Mouse (Mus musculus) lung, postnatal 25 days (tissue): ENCODE results near the gene Ccdc33.
A peak's percentile ranks its signal among the peaks of the same experiment; 100 is the strongest.

Source experiments
- DNase-seq: peaks from one replicate; pipeline ENCODE4 v3.0.0; 2022; ENCODE audit warnings: low spot score

Gene Ccdc33

DNA sequence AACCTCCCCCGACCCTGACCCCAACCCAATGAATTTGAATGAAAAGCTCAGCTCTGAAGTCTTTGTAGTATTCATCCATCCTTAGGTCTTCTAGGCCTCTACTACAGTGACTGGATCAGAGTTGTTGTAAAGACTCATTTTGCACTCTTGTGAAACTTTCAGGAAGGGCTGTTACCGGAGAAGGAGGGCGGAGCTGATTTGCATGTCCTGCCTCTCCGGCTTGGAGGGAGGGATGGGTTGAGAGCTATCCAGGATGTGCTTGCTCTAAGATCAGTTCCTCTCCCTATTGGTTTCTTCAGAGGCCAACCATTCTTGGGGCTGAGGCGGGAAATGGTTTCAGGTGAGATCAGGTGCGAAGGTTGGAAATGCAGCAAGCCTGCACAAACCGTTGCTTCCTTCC is 107.6 kb downstream of the Ccdc33 start:
- no peak for DNase-seq

DNA sequence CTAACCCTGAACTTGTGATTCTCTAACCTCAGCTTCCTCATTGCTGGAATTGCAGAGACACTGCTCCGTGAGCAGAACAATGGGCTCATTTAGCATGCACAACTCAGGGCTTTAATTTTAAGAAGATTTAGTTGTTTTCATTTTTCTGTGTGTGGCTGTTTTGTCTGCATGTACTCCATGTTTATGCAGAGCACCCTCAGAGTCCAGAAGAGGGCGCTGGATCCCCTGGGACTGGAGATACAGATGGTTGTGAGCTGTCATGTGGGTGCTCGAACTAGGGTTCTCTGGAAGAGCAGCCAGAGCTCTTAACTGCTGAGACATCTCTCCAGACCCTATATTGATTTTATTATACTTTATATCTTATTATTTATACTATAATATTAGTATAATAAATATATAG is 109.0 kb downstream of the Ccdc33 start:
- DNase-seq, result no peak

DNA sequence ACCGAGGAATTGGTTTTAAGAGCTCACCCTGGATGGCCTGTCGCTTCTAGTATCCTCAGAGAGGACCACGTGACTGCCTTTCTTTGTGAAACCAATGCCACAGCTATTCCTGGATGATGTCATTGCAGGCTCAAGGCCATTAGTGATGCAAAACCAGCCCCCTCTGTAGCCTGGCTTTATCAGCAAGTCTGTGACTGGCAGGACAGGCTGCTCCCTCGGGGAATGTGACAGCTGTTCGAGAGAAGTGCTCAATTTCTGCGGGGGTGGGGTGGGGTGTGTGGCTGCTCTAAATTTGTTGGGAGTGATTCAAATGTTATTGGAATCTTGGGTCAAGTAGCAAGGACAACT is 109.6 kb downstream of the Ccdc33 start:
- DNase-seq, result no peak

DNA sequence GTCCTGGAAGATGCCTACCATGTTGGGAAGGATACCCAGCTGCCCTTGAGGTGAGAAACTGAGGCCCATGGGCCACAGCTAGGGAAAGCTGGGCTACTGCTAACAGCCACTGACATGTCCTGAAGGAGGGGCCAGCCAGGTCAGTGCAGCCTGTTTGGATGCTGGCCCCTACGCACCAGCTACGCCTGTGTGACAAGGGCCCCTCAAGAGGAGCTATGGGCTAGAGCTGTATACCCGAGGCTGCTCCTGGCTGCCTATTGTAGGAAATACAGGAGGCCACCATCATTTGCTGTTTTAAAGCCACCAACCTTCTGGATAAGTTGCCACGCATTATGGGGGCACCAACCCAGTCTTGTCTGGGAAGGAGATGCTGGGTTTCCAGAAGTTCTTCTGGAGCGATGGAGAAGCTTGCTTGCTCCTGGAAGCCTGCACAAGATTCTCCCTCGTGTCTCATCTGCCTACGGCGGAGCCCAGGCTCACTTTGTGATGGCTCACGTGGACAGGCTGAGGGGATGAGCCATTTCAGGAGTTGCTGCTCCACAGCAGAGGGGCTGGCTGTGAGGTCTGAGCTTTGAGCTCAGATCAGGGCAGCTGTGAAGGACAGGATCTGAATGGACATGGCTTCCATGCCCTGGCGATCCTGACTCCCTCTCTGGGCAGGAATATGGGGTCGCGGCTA is 110.1 kb downstream of the Ccdc33 start:
- no peak for DNase-seq

DNA sequence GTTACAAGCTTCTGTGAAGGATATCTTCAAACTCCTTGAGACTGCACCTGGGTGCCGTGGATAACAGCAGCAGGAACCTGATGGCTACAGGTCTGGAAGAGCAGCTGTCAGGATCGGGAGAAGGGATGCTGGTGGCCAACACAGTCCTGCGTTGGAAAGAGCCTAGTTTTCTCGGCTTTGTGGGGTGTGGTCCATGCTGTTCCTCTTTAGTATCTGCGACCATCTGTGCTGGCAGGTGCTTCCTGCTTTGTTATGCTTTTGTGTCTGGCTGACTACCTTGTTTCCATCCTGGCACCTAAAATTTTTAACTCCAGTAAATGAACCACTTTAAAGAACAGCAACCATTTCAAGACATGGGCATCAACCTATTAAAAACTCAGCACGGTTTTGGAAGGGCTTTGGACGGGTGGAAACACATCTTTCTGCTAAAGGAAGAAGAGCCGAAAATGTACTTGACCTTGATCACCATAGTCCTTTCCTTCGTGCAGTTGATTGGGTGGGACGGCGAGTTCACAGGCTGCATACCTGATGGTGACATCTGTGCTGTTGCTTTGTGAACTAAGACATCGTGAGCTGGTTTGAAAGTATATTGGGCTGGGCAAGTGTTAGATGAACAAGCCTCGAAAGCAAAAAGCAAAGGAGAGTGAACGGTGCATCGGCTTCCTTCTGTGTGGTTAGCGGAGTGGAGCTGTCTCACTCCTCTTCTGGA is 112.7 kb downstream of the Ccdc33 start, which contains the start of gene Cyp11a1:
Cyp11a1 (plus strand) TSS at position 659 of the 709 bp plus-strand sequence.
- no peak for DNase-seq

DNA sequence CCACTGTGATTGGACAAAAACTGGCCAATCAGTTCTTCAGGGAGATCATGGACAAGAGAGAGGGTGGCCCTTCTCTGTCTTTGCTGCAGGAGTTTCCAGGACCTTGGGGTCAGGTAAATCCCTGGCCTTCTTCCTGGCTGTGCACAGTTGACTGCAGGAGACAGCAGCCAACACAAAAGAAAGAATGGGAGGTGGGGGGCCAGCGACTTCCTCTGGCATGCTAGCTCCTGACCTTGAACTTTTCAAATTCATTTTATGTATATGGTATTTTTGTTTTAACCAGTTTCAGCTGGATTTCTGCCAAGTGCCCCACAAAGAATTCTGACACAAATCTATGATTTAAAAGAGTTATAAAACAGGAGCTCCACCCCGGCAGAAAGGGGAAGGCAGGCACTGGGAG is 115.4 kb downstream of the Ccdc33 start:
- no peak for DNase-seq

DNA sequence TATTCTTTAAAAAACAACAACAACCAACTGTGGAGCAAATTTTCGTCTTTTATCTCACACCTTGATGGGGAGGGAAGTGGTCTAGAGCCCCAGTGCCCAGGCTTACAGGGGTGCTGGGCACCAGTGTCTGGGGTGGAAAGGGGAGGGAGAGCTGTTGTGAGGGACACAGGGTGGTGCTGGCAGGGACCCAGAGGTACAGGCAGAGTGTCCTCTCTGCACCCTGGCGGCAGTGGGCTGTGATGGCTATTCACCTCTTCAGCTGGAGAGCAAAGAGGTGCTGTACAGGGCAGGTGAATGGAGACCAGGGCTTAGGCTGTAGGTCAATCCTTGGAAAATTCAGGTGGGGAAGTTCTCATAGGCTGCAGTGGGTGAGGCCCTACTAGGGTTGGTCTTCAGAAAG is 118.9 kb downstream of the Ccdc33 start:
- no peak for DNase-seq

DNA sequence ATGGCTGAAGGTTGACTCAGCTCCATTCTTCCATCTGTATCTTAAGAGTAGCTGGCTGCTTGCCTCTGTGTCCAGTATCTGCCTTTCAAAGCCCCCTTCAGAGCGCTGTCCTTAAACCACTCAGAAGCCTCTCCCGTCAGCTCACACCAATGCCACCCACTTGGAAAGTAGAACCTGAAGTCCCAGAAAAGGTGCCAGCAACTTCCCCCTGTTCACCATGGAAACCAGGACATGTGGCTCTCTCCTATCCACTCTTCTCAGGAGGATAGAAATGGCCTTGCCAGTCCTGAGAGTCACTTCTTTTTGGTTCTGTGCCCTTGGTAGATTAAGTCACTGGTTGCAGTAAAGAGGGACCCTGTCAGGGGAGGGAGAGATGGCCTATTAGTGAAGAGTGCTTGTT is 119.9 kb downstream of the Ccdc33 start:
- no peak for DNase-seq

DNA sequence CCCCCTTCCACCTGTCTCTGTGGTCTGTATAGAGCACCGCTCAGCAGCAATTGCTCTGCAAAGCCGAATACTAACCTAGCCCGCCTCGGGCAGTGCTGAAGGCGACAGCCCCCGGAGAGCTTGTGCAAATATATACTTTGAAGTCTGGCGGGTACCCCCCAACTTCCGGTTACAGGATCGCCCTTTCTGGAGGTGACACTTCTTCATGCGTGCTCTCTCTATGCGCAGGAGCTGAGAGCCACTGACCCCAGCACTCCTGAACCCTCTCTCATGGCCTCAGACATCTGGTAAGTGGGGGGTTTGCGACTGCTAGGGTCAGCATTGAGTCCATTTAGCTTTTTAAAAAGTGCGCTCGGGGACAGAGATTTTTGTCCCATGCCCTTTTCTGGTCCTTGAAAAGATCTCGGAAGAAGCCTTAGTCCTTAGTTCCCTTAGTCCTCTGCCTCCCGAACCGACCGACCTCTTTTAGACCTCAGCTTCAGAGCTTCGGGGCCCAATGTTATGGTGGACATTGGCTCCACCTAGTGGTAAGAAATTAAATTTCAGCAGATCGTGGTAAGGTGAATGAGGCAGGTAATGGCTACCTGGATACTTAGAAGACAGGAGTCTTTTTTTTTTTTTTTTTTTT is 120.5 kb downstream of the Ccdc33 start:
- peak; percentile 76 for DNase-seq

DNA sequence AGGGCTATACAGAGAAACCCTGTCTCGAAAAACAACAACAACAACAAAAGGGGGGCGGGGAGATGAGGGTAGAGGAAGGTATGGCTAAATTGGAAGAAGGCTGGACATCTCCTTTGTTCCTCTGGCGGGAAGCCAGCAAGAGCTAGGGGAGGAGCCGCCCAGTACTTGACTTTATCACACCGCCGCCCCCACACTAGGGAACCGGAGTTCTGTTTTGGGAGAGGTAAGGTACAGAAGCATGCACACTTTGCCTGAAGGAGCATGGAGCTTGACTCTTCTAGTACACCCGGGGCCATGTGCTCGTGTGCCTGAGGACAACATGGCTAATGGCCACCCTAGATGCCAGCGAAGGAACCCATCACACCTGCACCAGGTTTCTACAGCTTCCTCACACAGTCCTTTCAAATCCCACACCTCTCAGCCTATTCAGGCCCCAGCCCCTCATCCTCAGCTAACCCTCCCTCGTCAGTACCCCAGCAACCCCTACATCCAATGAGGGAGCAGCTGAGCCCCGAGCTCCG is 121.1 kb downstream of the Ccdc33 start:
- DNase-seq, result no peak

DNA sequence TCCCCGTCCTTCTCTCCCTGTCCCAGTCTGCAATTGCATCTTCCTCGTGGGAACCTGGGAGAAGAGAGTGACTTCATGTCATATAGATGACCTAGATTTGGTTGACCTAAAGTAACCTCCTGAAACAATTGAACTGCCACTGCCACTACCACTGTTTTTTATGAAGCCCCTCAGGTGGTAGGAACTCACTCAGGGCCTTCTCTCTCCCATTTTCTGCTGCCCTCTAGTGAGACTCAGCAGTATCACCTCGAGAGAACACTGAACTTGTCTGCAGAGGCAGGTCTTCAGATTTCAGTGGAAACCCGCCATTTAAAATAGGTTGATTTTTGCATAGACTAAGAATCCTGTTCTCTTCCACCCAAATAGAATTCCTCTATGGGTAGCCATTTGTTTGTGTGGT is 123.3 kb downstream of the Ccdc33 start:
- DNase-seq, result no peak

DNA sequence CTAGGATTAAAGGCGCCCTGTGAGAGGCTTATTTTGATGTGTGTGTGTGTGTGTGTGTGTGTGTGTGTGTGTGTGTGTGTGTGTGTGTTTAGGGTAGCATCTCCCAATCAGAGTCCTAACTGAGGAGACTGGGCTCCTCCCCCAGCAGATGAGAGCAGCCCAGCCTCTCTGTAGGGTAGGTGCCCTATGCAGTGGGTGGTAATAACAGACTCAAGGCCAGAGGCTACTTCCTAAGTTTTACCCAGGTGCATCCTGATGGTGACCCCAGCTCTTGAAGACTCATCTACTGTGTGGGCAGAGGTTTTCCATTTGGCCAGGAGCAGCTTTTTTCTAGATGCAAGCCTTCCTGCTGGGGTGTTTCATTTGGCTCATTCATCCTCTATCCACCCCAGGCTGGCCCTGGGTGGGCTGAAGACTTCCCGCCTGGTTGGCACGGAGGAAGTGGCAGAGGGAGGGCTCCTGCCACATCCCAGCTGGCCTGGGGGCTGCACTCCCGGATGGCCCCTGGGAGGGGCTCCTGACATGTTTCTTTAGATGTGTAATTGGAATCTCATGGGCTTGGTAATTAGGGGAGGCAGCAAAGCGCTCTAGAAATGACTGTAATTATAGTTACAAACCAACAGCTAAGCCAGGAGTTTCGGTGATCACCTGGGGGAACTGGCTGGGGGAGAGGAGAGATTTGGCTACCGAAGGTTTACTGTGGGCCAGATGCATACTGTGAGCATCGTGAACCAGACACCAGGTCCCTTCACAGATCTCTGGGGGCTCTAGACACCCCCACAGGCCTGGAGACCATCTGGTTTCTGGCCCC is 125.6 kb downstream of the Ccdc33 start:
- no peak for DNase-seq

DNA sequence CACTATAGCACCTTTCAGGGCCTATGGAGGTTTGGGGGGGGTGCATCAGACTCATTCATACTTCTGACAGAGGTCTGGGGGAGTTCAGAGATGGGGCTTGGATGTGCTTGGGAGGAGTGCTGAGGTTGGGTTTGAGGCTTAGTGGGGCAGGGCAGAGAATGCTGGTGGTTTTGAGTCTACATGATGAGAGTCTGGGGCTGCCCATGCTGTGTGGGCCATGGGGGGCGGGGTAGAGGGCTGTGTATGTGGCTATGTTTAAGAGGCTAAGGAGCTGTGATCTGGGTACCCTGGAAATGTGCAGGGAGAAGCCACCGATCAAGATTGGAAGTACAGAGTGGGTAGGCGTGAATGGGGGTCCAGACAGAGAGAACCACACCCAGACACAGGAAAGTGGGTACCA is 126.6 kb downstream of the Ccdc33 start:
- DNase-seq, result no peak

DNA sequence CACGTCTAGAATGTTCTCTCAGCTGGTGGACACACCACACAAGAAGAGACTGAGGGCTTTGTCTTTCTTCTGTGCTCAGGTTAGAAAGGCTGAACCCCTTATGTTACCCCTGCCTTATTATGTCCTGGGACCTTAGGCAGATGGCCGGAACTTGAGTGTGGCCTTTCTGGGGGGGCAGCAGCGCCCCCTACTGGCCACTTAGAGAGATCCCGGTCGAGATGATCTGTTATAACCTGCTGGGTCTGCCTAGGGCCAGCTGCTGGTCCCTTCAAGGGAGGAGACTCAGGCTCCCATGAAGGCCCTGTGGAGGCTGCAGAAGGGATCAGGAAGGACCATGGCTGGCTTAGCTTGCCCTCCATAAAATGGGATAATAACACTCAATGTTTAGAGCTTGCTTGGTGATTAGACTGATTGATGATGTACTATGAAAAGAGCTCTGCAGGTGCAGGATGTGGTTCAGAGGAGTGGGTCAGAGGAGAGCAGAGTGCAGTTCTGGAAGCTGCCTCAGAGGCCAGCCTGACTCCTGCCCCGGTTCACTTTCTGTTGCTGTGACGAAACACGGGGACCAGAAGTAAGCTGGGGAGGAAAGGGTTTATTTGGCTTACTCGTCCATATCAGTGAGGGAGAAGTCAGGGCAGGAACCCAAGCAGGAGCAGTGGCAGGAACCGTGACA is 128.0 kb downstream of the Ccdc33 start:
- DNase-seq, result peak; percentile 52

DNA sequence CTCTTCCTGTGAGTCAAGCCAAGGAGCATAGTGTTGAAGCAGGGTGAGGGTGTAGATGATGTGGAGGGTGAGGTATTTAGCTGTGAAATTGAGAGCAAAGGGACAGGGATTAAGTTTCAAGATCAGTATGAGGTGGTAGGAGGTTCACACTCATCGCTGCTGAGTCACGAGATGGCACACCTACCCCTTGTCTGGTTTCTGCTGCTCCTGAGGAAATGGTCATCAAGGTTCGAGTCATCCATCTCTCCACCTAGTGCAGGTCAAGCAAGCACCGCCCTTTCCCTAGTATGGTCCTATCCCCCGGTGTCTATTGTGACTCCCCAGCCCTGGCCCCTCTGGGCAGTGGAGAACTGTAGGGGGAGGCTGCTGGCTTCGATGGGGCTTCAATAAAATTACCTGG is 129.3 kb downstream of the Ccdc33 start:
- DNase-seq, result no peak

DNA sequence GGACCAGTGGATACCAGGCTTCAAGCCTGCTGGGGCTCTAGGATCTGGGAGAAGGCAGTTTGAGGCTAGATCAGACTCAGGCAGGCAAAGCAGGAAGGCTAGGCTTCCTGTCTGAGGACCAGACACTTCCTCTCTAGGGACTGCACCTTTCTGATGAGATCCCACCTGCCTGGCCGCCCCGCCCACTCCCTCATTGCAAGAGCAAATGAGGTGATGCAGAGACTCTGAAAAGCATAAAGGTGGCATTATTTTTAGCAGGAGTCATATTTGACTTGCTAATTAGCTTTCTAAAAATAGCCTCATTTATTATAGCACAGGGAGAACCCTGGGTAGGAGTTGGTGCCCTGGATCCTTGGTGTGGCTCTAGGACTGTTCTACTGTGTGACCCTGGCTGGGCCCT is 130.5 kb downstream of the Ccdc33 start:
- DNase-seq, result no peak

DNA sequence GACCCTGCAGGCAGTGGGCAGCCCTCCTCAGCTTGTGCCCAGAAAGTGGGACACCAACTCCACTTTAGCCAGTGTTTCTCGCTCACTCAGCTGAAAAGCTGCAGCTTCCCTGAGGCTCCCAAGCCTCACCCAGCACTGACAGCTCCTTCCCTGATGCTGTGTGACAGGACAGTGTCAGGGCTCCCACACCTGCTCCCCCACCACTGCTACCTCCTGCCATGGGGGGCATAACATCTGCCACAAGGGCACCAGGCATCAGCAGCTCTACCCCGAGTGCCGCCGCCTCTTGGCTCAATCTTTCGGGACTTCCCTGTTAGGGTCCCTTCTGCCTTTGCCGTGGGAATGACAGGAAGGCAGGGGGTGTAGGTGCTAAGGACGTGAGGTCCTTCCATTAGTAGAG is 132.3 kb downstream of the Ccdc33 start:
- no peak for DNase-seq

DNA sequence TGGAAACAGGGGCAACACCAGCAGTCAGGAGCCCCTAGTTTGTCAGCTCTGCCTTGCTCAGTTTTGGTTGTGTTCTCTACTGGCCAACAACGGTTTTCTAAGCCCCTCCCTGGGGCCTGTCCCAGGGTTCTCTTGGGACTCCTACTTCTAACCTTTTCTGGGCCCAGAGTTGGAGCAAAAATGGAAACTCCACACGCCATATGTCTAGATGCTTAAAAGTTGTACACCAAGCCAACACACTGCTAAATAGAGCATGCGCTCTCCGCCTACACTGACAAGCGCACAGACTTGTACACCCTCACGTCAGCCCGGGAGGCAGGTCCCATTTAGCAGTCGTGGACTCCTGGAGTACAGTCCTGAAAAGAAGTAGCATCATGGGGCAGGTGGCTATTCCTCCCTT is 133.3 kb downstream of the Ccdc33 start:
- no peak for DNase-seq

DNA sequence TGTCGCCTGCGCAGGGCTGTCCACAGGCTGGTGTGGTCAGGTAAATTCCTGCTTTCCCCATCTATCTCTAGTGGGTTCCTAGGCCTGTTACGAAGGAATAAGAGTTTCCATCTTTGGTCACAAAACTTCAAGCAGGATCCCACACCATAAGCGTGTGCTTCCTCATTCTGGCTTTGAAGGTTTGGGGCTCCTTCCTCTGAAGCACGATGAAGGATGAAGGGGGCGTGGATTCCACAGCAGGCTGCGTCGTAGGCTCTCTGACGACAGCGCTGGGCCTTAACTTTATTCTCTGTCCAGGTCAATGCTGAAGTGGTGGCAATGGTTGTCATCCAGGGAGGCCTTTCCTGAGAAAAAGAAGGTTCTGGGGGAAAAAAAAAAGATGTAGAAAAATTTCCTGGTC is 138.1 kb downstream of the Ccdc33 start:
- DNase-seq, result no peak

DNA sequence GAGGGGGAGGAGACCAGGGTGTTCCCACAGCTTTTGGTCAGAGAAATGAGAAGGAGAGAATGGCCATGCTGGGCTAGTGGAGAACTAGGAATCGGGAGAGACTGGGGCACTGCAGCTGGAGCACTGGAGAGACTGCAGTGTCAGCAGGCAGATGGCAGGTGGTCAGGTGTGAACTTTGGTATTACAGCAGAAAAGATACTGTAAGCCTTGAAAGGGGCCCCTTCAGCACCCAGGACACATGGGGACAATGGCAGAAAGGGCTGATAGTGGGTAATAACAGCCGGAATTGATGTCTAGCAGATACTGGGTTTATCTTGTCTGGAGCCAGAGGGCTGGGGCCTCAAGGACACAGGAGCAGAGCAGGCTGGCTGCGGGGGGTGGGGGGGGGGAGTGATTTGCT is 139.8 kb downstream of the Ccdc33 start:
- DNase-seq, result no peak
